Mouse (Mus musculus): ENCODE results near the gene Baiap2l2.

- TF ChIP-seq CTCF (IDR thresholded peaks at IDR 0.05; ENCODE audit: low read depth, low read length) (peak; percentile 94), TAL1 (conservative IDR thresholded peaks at IDR 0.05; ENCODE audit: low read depth, low read length) (no peak), POLR2AphosphoS5 (IDR thresholded peaks at IDR 0.05; ENCODE audit: insufficient replicate concordance, low read depth, low read length) (no peak)
Measured at GRCm38 (mm10) chr15:79243234-79244042, 41.9 kb downstream of the Baiap2l2 start.

Data from G1E (cell line).